Mouse (Mus musculus) thymus, postnatal 36 days (tissue): ENCODE measurements around the gene Ctbp2.

ENCODE experiments used
- DNase-seq, 2 experiments: peaks; one replicate each; pipeline ENCODE4 v3.0.0; 2022; ENCODE audit warnings: mixed read lengths in 2 of 2

The Ctbp2 gene

DNA sequence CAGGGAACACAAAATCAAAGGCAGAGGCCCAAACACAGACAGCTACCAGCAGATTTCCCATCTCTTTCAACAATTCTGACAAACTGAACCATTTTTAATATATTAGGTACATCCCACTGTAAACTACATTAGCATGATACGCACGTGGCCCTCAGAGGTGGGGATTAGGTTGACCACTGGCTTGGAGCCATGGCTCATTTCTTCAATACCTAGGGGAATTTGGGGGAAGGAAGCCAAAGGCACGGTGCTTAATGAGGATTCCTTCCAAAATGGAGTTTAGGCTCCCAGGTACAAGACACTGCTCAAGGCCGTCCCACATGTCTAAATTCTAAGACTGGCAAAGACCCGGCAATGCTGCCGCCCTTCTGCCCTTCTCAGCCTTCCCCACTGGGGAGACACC, 121.9 kb downstream of the Ctbp2 start:
- DNase-seq = no peak

DNA sequence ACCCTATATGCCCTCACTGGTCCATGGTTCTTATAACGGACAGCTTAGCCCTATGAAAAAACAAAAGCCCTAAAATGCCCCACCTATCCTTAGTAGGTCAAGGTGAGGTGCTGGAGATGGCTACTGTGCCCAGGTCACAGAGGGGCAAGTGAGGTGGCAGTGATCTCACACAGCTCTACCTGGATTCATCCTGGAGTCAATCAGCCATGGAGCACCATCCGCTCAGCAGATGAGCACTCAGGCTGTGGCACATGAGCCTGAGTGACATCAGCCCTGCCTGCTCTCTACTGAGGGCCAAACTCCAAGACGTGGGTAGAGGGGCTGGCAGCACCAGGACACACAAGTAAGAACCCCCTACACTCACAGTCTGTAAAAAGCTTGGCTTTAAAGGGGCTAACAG, 122.8 kb downstream of the Ctbp2 start:
- no peak for DNase-seq

DNA sequence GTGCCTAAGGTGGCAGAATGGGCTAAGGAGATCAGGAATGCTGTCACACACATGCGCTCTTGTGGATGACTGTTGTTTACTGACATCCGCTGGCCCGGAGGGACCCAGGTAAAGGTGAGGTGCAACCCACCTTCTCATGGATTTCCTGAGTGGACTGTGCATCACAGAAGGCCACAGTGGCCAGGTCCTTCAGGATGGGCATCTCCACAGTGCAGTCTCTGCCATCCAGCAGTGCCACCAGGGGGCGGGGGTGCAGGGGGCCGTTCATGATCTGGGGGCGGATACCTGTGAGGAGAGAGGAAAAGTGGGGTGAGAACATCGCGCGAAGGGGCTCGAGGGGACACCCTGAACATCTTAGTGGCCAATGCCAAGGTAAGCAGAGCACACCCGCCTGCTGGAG, 125.1 kb downstream of the Ctbp2 start:
- DNase-seq = no peak

DNA sequence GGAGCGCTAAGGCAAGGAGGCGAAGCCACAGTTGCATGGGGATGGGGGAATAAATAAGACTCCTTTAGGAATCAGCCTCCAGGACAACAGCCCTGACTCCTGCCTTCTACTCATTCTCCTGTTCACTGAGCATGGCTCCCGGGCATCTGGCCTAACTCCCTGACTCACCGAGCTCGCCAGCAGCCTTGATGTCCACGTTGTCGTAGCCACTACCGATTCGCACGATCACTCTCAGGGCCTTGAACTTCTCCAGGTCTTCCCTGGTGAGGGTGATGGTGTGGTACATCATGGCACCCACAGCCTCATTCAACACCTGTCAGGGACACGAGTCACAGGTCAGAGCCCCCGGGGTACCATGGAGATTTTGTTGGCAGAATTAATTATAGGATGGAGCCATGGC, 125.5 kb downstream of the Ctbp2 start:
- no peak for DNase-seq

DNA sequence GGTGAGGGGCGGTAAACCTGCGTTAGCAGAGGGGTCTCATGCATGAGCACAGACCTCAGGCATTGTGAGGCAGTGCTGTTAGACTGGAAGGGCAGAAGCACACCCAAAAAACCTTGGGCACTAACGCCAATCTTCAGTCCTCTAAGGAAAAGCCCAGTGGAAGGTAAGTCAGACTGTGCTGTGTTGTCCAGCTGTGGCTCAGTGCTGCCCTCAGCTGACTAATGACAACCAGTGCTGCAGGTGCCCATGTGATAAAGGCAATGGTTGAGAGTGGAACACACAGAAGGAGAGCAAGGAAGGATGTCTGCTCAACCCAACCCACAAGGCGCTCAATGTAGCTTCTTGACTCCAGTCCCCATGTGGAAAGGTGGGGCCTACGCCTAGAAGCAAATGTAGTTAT, 127.8 kb downstream of the Ctbp2 start:
- no peak for DNase-seq

DNA sequence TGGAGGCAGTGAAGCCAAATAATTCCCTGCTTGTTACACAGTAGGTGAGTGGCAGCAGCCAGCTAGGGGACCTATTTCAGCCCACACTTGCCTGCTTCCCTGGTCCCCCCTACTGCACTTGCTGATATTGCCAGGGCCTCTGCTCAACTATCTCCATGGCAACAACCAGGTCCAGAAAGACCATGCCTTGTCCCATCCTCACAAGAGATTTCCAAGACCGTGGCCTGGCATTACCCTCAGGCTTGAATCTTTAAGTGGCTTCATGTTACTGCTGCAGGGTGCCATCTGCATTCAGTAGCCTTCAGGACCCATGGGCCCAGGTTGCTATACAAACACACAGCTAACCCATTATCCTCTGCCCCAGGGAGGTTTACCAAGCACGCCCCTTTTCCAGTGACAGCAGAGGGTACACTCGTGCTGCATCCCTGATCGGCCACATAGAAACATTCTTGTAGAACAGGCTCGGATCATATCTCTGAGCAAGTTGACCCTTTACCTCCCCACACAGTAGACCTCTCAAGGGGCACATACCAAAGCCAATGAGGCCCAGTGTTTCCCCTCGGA, 129.4 kb downstream of the Ctbp2 start:
- no peak for DNase-seq

DNA sequence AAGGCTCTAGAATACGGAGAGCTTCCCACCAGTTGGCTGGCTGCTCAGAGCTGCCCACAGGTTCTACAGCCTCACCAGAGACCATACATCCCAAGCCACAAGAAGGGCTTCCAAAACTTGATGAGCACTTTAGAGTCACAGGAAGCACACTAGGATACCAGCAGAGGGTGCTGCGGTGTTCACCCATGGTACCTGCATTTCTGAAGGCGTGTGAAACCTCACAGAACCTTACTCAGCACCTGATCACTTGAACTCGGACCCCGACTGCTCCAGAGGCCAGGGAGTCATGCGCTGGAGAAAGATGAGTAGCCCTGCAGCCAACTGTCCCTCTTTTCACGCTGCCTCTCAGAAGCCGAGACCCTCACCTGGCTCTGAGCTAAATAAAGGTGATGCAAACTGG, 130.0 kb downstream of the Ctbp2 start:
- DNase-seq = no peak

DNA sequence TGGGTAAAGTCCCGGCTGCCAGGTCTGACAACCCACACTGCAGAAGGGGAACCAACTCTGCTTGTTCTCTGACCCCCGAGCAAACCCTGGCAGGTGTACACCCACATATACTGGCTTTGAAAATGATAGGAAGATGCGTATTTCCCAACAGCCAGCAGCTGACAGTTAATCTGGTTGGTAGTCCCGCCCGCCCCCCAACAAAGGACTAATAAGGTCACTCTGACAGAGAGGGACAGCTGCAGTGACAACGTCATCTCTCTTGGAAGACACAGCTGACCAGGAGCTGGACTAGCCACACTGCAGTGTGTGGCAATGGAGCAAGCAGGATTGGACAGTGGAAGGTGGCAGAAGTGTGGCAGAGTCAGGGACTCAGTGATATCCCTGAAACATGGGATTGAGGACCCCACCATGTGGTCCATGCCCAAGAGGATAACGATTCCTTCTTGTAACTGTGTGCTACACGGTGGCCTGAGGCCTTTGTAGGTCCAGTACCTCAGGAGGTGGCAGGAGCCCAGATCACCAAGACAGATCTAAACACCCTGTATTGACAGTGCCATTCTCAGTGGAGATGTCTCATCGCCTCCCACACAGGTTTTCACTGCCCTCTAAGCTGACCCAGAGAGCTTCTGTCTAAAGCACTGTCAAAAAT, 131.1 kb downstream of the Ctbp2 start:
- no peak for DNase-seq

DNA sequence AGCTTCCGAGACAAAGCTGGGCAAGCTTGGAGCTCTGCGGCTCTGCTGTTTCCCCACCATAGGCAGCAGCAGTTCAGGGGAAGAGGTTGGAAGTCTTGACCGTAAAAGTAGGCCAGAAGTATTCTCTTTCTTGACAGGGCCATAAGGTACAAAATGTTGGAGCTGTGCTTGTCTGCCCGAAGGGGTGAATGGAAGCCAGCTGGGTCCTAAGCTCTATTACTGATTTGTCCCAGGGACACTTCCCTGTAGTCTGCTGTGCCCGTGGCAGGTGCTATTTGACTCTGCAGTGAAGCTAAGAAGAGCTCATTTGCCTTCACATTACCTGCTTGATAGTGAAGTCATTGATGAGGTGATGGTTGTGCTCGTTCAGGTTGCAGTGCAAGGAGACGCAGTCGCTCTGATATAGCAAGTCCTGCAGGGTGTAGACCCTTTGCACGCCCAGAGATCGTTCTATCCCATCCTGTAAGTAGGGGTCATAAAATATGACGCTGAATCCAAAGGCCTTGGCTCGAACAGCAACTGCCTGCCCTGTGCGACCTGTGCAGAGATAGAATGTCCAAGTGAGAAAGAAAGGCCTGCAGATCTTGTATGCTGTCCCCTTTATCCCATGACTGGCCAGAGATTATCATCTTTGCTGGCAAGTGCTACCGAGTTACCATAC, 132.8 kb downstream of the Ctbp2 start:
- DNase-seq = no peak

DNA sequence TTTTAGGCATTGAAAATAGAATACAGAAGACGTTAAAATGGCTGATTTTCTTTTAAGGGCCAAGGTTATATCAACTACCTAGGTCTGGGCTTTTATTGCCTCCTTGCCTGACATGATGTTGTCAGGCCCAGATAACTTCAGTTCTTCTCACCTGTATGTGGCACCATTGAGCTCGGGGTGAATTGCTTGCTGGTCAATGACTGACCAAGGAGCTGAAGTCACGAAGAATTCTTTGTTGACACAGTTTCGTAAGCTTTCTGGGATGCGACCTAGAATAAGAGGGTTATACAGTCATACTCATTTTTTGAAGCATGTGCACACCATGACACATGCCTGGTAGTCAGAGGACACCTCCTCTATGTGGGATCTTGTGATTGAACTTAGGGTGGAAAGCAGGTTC, 134.3 kb downstream of the Ctbp2 start:
- DNase-seq = no peak

DNA sequence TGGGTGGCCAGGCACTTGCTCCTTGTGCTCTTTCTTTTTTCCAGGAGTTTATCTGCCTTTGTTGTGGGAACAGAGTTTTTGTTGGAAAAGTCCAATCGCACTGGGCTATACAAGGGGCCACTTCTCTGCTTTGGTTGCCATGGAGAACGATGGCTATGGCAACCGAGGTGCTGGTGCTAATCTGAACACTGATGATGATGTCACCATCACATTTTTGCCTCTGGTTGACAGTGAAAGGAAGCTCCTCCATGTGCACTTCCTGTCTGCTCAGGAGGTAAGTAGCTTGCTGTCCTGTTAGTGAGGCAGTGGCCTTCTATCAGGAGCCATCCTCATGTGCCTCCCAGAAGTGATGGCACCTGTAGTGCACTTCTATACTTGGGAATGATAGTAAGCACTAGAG, 141.5 kb downstream of the Ctbp2 start:
- no peak for DNase-seq

DNA sequence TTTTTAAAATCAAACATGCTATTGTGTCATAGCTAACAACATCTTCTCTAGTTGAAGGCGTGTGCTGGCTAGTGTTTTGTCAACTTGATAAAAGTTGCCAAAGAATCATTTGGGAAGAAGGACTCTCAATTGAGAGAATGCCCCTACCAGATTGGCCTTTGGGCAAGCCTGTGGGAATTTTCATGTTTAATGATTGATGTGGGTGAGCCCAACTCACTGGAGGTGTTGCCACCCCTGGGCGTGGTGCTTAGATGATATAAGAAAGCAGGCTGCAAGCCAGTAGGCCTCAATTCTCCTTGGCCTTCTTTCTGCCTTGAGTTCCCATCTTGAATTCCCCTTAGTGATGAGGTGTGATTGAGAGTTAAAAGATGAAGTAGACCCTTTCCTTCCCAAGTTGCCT, 146.2 kb downstream of the Ctbp2 start:
- no peak for DNase-seq

DNA sequence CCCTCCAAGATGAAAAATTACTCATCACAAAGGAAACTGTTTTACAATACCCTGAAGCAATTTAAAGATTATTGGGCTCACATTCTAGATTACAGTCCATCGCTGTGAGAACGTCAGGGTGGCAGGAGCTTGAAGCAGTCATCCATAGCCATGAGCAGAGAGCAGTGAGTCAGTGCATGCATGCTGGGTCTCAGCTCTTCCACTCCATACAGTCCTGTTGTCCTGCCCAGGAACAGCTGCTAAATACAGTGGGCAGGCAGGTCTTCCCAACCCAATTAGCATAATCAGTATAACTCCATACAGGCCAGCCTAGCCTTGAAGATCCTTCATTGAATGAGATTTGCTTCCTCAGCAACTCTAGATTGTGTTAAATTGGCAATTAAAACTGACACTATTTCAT, 148.1 kb downstream of the Ctbp2 start:
- DNase-seq = no peak

DNA sequence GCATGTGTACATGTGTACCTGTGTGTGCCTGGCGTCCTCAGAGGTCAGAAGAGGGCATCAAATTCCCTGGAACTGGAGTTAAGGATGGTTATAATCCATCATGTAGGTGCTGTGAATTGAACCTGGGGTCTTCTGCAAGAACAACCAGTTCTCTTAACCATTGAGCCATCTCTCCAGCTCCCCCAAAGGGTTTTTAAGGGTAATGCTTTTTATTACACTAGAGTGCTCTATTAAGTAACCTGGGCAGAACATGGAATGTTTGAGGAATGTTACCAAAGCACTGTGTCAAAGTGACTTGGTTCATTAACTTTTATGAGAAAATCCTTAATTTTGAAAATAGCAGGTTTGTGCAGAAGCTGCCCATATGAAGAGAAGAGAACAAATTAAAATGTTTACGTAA, 152.1 kb downstream of the Ctbp2 start:
- no peak for DNase-seq

DNA sequence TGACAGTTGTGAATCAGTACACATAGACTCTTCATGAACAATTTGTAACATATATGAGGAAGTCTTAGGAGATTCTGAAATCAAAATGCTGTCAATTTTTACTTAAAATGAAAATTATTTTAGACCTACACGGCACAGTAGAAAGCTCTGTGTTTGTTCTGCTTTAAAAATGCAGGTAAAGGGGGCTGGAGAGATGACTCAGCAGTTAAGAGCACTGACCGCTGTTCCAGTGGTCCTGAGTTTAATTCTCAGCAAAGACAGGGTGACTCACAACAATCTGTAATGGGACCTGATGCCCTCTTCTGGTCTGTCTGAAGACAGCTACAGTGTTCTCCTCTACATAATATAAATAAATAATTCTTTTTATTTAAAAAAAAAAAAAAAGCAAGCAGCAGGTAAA, 158.4 kb downstream of the Ctbp2 start:
- no peak for DNase-seq

DNA sequence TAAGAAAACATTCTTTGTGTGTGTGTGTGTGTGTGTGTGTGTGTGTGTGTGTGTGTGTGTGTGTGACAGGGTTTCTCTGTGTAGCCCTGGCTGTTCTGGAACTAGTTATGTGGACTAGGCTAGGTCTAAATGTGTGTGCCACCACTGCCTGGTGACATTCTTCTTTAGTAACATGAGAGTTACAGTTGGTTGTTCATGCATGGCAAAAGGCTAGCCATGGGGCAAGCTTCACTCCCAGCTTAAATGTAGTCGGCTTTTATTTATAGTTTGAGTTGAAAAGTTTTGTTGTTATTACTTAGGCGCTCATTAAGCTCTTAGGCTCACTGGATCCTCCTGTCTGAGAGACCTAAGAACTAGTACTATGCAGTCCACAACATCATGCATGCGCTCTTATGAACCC, 159.8 kb downstream of the Ctbp2 start:
- DNase-seq = no peak

DNA sequence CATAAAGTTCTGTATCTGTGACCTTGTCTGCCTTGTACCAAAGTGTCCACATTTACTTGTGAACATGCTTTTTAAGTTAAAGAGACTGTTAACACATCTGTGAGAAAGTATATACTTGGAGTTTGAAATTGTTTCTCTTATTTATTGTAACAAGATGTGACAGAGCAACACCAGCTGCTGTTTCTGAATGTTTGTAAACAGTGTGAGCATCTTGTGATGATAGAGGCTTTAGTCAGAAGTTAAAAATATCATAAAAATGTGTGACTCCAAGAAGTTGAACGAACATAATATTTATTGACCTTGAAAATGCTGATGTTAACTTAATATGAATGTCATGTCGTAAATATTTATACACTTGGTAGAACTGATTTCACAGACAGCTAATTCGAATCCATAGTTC, 173.5 kb downstream of the Ctbp2 start:
- no peak for DNase-seq

DNA sequence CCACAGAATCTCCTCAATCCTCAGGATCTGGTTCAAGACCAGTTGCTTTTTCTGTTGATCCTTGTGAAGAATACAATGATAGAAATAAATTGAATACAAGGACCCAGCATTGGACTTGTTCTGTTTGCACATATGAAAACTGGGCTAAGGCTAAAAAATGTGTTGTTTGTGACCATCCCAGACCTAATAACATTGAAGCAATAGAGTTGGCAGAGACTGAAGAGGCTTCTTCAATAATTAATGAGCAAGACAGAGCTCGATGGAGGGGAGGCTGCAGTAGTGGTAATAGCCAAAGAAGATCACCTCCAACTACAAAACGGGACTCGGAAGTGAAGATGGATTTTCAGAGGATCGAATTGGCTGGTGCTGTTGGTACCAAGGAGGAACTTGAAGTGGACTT, 174.2 kb downstream of the Ctbp2 start:
- no peak for DNase-seq

DNA sequence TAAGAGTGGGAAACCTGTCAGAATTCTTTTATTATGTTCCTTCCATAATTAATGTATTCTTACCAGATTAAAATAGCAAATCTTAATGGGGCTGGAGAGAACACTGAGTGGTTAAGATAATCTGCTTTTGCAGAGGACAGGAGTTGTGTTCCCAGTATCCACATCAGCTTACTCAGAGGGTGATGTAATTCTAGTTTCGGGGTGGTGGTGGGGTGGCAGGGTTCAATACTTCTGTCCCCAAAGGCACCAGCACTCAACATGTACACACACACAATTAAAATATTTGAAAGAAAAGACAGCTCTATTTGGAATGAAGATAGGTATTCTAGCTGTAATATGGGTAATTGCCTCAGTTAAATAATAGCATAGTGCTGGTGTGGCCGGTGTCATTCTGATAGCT, 183.6 kb downstream of the Ctbp2 start:
- no peak for DNase-seq

DNA sequence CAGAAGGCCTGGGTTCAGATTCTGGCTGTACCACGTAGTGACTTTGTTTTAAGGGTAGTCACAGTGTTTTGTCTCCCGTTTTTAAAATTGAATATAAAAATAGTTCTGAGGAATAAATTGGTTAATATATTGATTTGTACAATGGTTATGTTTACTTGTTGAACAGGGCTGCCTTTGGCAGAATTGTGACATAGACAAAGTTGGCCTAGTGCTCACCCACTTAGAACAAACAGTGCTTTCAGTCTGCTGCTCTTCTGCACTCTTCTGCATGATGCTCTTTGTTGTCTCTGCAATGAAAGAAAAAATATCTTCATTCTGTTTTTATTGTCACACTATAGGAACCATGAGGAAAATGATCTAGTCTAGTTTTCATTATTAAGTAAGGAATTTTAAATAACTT, 185.0 kb downstream of the Ctbp2 start:
- no peak for DNase-seq
